Mouse (Mus musculus): ENCODE measurements around the gene Rab31. TPM values are rescaled to one million over a fixed set of nuclear protein-coding genes. Genes with fewer than 3 reads are reported as not detected.

Gene Rab31
- polyA plus RNA-seq, 1 experiment from 2014 or later: 88.8 TPM

DNA sequence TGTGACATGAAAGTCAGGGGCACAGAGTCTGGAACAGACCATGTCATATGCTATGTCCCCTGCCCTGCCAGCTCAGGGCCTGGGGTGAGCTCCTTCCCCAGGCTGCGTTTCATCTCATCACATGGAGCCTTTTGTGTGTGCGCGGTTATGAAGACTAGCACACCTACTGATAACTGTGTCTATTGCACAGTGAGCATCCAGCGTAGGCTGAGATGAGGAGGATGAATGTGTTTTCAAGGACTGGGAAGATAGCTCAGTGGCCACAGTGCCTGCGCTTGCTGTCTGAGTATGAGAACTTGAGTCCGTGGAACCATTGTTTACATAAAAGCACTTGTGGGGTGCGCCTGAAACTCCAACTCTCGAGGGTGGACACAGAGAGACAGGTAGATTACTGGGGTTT lies 96.0 kb downstream of the Rab31 start:
- DNase-seq (ENCODE audit: low spot score) (no peak), ATAC-seq (no peak)
- no peak overlapping the region for H3K4me3 ChIP-seq (ENCODE audit: low read depth, low read length)
- H3K4me1 ChIP-seq (ENCODE audit: control insufficient read depth, insufficient read depth, low read length): no peaks in the 10 kb centered on the region
- no peak overlapping the region for H3K9ac ChIP-seq (ENCODE audit: low read length)
- H3K4me2 ChIP-seq (ENCODE audit: low read length): no peak overlapping the region
- H3K27me3 ChIP-seq (replicated peaks; ENCODE audit: control insufficient read depth, insufficient read depth, low read length): no peaks in the 10 kb centered on the region
- WGBS: 91% methylated on average over 8 of the region's 8 CpGs
- H3K27ac ChIP-seq (ENCODE audit: low read depth, low read length): no peak overlapping the region
- no peaks in the 10 kb centered on the region for H3K9me3 ChIP-seq (replicated peaks; ENCODE audit: control insufficient read depth, low read length)
- no peaks in the 10 kb centered on the region for H3K36me3 ChIP-seq (ENCODE audit: control insufficient read depth, insufficient read depth, low read length)

DNA sequence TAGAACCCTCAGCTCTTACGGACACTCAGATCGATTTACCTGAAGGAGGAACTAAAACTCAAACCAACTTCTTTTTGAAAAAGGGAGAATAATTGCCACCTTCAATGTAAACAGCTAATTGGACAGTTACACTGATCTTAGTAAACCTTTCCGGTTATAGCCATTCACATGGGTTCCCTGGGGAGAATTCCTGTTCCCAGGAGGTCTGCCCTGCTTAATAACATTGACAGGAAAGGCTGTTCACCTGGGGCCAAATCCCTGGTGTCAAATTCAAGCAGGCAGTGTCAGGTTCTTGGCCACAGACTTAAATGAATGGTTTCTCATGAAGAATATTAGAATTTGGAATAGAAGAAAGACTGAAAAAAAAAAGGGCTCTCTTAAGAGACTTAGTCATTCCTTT lies 96.6 kb downstream of the Rab31 start:
- Histone ChIP-seq H3K4me2 (ENCODE audit: low read length) (no peak overlapping the region), H3K27me3 (replicated peaks; ENCODE audit: control insufficient read depth, insufficient read depth, low read length) (no peaks in the 10 kb centered on the region), H3K4me1 (ENCODE audit: control insufficient read depth, insufficient read depth, low read length) (no peaks in the 10 kb centered on the region), H3K36me3 (ENCODE audit: control insufficient read depth, insufficient read depth, low read length) (no peaks in the 10 kb centered on the region), H3K4me3 (ENCODE audit: low read depth, low read length) (no peak overlapping the region), H3K9me3 (replicated peaks; ENCODE audit: control insufficient read depth, low read length) (no peaks in the 10 kb centered on the region), H3K9ac (ENCODE audit: low read length) (no peak overlapping the region), H3K27ac (ENCODE audit: low read depth, low read length) (no peak overlapping the region)
- ATAC-seq: no peak
- DNase-seq (ENCODE audit: low spot score): no peak
- 80% methylated on average over 3 of the region's 3 CpGs for WGBS

DNA sequence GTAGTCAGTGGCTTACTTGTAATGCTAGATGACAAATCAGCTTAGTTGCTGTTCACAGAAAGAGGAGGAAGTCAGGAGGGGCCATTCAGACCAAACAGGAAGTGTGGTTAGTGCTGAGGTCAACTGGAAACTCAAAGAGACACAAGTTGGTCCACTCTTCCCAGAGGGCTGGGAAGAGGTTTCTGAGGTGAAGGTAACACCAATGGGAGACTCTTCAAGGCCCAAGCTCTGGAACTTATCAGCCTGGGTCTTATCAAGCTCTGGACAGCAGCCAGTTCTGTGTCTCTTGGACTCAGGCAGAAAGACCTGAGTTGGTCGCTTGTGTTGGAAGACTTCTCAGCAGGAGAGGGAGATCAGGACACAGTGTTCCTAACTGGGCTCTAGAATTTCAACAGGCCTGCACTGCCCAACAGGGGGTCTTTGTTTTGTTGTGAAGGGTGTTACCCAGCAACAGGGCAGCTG lies 97.8 kb downstream of the Rab31 start:
- Histone ChIP-seq H3K27me3 (replicated peaks; ENCODE audit: control insufficient read depth, insufficient read depth, low read length) (no peaks in the 10 kb centered on the region), H3K9me3 (replicated peaks; ENCODE audit: control insufficient read depth, low read length) (no peaks in the 10 kb centered on the region), H3K4me3 (ENCODE audit: low read depth, low read length) (no peak overlapping the region), H3K27ac (ENCODE audit: low read depth, low read length) (no peak overlapping the region), H3K36me3 (ENCODE audit: control insufficient read depth, insufficient read depth, low read length) (no peaks in the 10 kb centered on the region), H3K4me2 (ENCODE audit: low read length) (no peak overlapping the region), H3K4me1 (ENCODE audit: control insufficient read depth, insufficient read depth, low read length) (no peaks in the 10 kb centered on the region), H3K9ac (ENCODE audit: low read length) (no peak overlapping the region)
- WGBS: 57% methylated on average over 1 of the region's 1 CpGs
- no peak for DNase-seq (ENCODE audit: low spot score)
- ATAC-seq: no peak

DNA sequence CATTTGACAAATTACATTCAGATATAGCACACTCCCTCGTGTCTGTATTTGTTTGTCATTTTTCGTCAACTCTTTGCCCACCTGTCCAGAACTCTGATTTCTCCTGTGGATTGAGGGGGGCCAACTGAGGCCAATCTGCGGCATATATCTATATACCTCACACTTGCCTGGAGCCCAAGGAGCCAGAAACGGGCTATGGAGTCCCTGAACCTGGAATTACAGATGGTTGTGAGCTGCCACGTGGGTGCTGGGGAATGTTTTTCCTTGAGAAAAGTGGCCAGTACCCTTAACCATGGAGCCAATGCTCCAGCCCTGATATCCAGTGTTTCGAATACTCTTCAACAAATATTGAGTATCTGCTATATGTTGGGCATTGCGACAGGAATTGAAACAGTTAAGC lies 99.6 kb downstream of the Rab31 start:
- Histone ChIP-seq H3K4me3 (ENCODE audit: low read depth, low read length) (no peak overlapping the region), H3K4me2 (ENCODE audit: low read length) (no peak overlapping the region), H3K36me3 (ENCODE audit: control insufficient read depth, insufficient read depth, low read length) (no peaks in the 10 kb centered on the region), H3K9ac (ENCODE audit: low read length) (no peak overlapping the region), H3K27me3 (replicated peaks; ENCODE audit: control insufficient read depth, insufficient read depth, low read length) (no peaks in the 10 kb centered on the region), H3K9me3 (replicated peaks; ENCODE audit: control insufficient read depth, low read length) (no peaks in the 10 kb centered on the region), H3K27ac (ENCODE audit: low read depth, low read length) (no peak overlapping the region), H3K4me1 (ENCODE audit: control insufficient read depth, insufficient read depth, low read length) (no peaks in the 10 kb centered on the region)
- no peak for ATAC-seq
- 89% methylated on average over 7 of the region's 7 CpGs for WGBS
- DNase-seq (ENCODE audit: low spot score): no peak

DNA sequence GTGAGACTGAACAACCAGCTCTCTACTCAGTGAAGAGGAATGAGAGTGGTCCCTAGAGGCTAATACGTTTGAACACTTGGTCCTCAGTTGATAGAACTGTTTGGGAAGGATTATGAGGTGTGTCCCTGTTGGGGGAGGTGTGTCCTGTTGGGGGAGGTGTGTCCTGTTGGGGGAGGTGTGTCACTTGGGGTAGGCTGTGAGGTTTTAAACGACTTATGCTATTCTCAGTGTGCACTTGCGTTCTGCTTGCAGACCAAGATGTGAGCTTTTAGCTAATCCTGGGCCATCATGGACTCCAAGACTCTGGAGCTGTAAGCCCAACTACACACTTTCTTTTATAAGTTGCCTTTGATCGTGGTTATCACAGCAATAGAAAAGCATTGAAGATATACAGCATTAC lies 103.5 kb downstream of the Rab31 start:
- Histone ChIP-seq H3K4me3 (ENCODE audit: low read depth, low read length) (no peak overlapping the region), H3K4me1 (ENCODE audit: control insufficient read depth, insufficient read depth, low read length) (no peaks in the 10 kb centered on the region), H3K27me3 (replicated peaks; ENCODE audit: control insufficient read depth, insufficient read depth, low read length) (no peaks in the 10 kb centered on the region), H3K36me3 (ENCODE audit: control insufficient read depth, insufficient read depth, low read length) (peaks cover 6% of the 10 kb centered on the region; the same call in 1 of the 2 replicates), H3K27ac (ENCODE audit: low read depth, low read length) (no peak overlapping the region), H3K9me3 (replicated peaks; ENCODE audit: control insufficient read depth, low read length) (no peaks in the 10 kb centered on the region), H3K4me2 (ENCODE audit: low read length) (no peak overlapping the region), H3K9ac (ENCODE audit: low read length) (no peak overlapping the region)
- no peak for DNase-seq (ENCODE audit: low spot score)
- ATAC-seq: no peak
- WGBS: 93% methylated on average over 4 of the region's 4 CpGs

DNA sequence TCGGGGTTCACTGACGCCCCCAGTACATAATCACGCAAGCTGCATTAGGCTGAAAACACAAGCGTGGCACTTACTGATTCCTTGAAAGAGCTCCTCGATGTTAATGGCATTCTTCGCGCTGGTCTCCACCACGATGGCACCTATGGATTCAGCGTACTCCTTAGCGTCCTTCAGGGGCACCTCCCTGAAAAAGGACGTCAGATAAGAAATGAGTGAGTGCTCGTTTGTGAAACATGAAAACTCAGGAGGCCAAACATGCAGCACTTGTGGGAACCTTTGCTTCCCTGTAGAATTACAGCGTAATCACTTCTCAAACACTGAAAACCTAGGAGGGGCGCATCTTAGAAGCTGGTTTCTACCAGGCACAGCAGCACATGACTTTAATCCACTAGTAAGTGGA lies 104.8 kb downstream of the Rab31 start:
- Histone ChIP-seq H3K27ac (ENCODE audit: low read depth, low read length) (no peak overlapping the region), H3K4me1 (ENCODE audit: control insufficient read depth, insufficient read depth, low read length) (no peaks in the 10 kb centered on the region), H3K9me3 (replicated peaks; ENCODE audit: control insufficient read depth, low read length) (no peaks in the 10 kb centered on the region), H3K4me2 (ENCODE audit: low read length) (no peak overlapping the region), H3K27me3 (replicated peaks; ENCODE audit: control insufficient read depth, insufficient read depth, low read length) (no peaks in the 10 kb centered on the region), H3K9ac (ENCODE audit: low read length) (no peak overlapping the region), H3K4me3 (ENCODE audit: low read depth, low read length) (no peak overlapping the region), H3K36me3 (ENCODE audit: control insufficient read depth, insufficient read depth, low read length) (peaks cover 6% of the 10 kb centered on the region; the same call in 1 of the 2 replicates)
- 87% methylated on average over 14 of the region's 14 CpGs for WGBS
- ATAC-seq: no peak
- no peak for DNase-seq (ENCODE audit: low spot score)

DNA sequence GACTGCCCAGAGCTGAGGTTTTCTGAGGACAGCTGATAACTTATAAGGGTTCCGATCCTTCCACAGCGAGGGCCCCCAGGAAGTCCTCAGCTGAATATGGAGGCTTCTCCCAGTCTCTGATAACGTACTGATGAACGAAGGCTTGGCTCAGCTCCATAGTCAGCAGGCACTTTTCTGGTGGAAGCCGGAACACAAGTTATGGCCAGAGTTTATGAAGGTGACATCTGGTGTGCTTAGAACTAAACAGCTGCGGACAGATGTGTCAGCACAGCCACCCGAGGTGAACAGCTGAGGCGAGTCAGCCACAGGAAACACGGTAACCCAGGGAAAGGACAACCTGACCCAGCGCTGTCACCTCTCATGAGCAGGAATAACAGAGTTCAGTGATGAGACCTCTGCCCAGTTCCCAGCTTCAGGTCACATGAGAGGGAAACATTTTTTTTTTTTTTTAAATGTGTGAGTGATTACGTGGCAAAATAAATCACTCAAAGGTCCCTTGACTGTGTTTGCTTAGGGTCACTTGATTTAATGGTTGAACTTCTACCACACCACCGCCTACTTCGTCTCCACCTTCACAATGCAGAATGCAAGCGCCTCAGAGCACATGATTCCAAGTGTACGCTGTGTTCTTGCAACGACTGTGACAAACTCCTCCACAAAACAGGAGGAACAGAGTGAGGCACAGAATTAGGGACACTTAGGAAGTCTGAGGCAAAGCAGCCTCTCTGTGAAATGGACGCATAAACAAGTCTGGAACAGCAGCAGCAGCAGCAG lies 106.0 kb downstream of the Rab31 start:
- Histone ChIP-seq H3K4me3 (ENCODE audit: low read depth, low read length) (no peak overlapping the region), H3K27me3 (replicated peaks; ENCODE audit: control insufficient read depth, insufficient read depth, low read length) (no peaks in the 10 kb centered on the region), H3K27ac (ENCODE audit: low read depth, low read length) (no peak overlapping the region), H3K9me3 (replicated peaks; ENCODE audit: control insufficient read depth, low read length) (no peaks in the 10 kb centered on the region), H3K36me3 (ENCODE audit: control insufficient read depth, insufficient read depth, low read length) (peaks cover 6% of the 10 kb centered on the region; the same call in 1 of the 2 replicates), H3K4me1 (ENCODE audit: control insufficient read depth, insufficient read depth, low read length) (no peaks in the 10 kb centered on the region), H3K9ac (ENCODE audit: low read length) (no peak overlapping the region), H3K4me2 (ENCODE audit: low read length) (no peak overlapping the region)
- ATAC-seq: no peak
- DNase-seq (ENCODE audit: low spot score): no peak
- WGBS: 91% methylated on average over 17 of the region's 17 CpGs

DNA sequence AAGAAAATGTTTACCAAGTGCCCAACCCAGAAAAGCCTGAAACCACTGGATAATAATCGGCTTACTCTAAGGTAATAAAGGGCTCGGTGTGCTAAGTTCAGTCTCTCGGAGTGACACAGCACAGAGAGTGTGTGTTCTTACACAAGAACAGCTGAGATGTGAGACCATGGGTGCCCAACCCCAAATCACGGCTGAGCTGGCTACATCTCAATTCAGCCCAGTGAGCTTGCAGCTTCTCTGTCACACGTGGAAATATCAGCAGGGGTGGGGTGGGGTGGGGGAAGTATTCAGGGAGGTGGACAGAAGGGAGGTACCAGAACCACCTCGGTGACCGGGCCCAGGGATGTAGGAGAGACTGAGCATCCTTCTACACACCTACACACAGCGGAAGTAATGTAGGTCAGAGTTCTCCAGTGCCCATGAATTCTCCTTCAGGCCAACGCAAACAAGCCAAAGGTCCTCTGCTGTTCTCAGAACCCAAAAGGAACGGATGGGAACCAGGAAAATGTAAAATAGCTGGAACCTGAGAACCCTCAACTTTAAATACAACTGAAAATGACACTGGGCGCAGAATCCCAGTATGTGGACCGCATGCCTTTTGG lies 106.7 kb downstream of the Rab31 start:
- no peak for ATAC-seq

More for the DNA sequence above, 106.7 kb downstream of the Rab31 start:
- Histone ChIP-seq H3K4me3 (ENCODE audit: low read depth, low read length) (no peak overlapping the region), H3K9ac (ENCODE audit: low read length) (no peak overlapping the region), H3K4me2 (ENCODE audit: low read length) (no peak overlapping the region), H3K36me3 (ENCODE audit: control insufficient read depth, insufficient read depth, low read length) (peaks cover 6% of the 10 kb centered on the region; the same call in 1 of the 2 replicates), H3K4me1 (ENCODE audit: control insufficient read depth, insufficient read depth, low read length) (no peaks in the 10 kb centered on the region), H3K27me3 (replicated peaks; ENCODE audit: control insufficient read depth, insufficient read depth, low read length) (no peaks in the 10 kb centered on the region), H3K27ac (ENCODE audit: low read depth, low read length) (no peak overlapping the region), H3K9me3 (replicated peaks; ENCODE audit: control insufficient read depth, low read length) (no peaks in the 10 kb centered on the region)
- DNase-seq (ENCODE audit: low spot score): no peak
- 94% methylated on average over 12 of the region's 12 CpGs for WGBS
